Comparison of ENCODE assay signal across 25 mouse cellular contexts in the genomic region with DNA sequence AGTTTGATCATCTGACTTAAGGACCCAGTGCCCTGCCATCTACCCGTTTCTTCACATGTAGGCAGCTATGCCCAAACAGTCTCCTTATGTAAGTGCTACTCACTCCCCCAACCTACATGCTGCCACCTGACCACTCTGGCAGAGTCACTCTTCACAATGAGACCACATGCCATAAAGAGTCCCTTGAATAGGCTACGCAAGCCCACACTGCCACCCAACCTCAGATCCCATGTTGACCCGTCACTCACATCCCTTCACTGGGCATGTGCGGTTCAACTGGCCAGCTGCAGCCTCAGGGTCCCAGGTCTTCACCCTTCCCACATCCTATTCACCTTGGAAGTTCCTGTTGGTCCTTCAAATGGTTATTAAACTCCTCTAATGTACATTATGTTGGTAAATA.
DNase-seq lines count a peak whose midpoint lies in the region; ATAC-seq and TF ChIP-seq lines count a peak whose summit lies in the region.
"Had no signal": no experiment of that assay in that cellular context is flagged by ENCODE, and none has a peak within 500 bp of the region (broad histone marks: within the 10 kb centered on the region; RNA-seq: fewer than 3 reads in every experiment).

No protein-coding gene starts in this region.

- ATAC-seq in forebrain, embryonic 13.5 days: no peak
- ATAC-seq in liver, embryonic 11.5 days (replicated peaks; ENCODE audit: low FRiP score): no peak
- ATAC-seq: activated CD4-positive, CD25-positive, alpha-beta regulatory T cell, adult 4 months; CD4-positive, CD25-positive, alpha-beta regulatory T cell, adult 4 months; forebrain, postnatal 0 days; Patski had no signal

- TF ChIP-seq CTCF in liver, adult 2 months (IDR thresholded peaks at IDR 0.05; ENCODE audit: low read depth, low read length): no peak
- TF ChIP-seq CTCF in spleen, adult 2 months (IDR thresholded peaks at IDR 0.05; ENCODE audit: extremely low read depth, insufficient read depth, insufficient read length, insufficient replicate concordance): no peak

- H3K4me2 ChIP-seq in forebrain, embryonic 13.5 days: no peak overlapping the region
- H3K4me2 ChIP-seq in liver, embryonic 11.5 days: no peak overlapping the region
- H3K4me2 ChIP-seq: embryonic facial prominence, embryonic 12.5 days; forebrain, embryonic 12.5 days; forebrain, embryonic 15.5 days had no signal

- H3K9ac ChIP-seq in forebrain, embryonic 13.5 days: no peak overlapping the region
- H3K9ac ChIP-seq in liver, adult 2 months (ENCODE audit: low read depth, low read length): peak overlapping the region; percentile 9; the same call in 1 of the 2 replicates
- no peak overlapping the region for H3K9ac ChIP-seq in liver, embryonic 11.5 days (ENCODE audit: low read depth, low read length)
- H3K9ac ChIP-seq: embryonic facial prominence, embryonic 12.5 days; forebrain, embryonic 12.5 days; forebrain, embryonic 15.5 days; forebrain, postnatal 0 days had no signal

- H3K9me3 ChIP-seq in forebrain, embryonic 10.5 days: no peaks in the 10 kb centered on the region
- H3K9me3 ChIP-seq in forebrain, embryonic 13.5 days (replicated peaks): no peaks in the 10 kb centered on the region
- H3K9me3 ChIP-seq in liver, embryonic 11.5 days (ENCODE audit: control insufficient read depth, low read length): no peaks in the 10 kb centered on the region
- H3K9me3 ChIP-seq: embryonic facial prominence, embryonic 10.5 days; embryonic facial prominence, embryonic 12.5 days; forebrain, embryonic 12.5 days; forebrain, embryonic 15.5 days; G1E had no signal

- no peak overlapping the region for H3K4me3 ChIP-seq in forebrain, embryonic 10.5 days
- no peak overlapping the region for H3K4me3 ChIP-seq in forebrain, embryonic 13.5 days
- no peak overlapping the region for H3K4me3 ChIP-seq in liver, adult 2 months (ENCODE audit: insufficient read depth, low read depth, low read length)
- H3K4me3 ChIP-seq in liver, embryonic 11.5 days (ENCODE audit: low read depth, low read length): no peak overlapping the region
- no peak overlapping the region for H3K4me3 ChIP-seq in spleen, adult 2 months (ENCODE audit: extremely low read depth, insufficient read depth, insufficient read length)
- H3K4me3 ChIP-seq: embryonic facial prominence, embryonic 10.5 days; embryonic facial prominence, embryonic 12.5 days; forebrain, embryonic 12.5 days; forebrain, embryonic 15.5 days had no signal

- H3K79me2 ChIP-seq in liver, adult 2 months (ENCODE audit: control insufficient read depth, insufficient read depth, low read length): no peaks in the 10 kb centered on the region

- 0 out of 2 replicates have a peak overlapping the region, but pooled peaks have one; percentile 51 for H3K27ac ChIP-seq in forebrain, embryonic 10.5 days
- H3K27ac ChIP-seq in forebrain, embryonic 13.5 days: no peak overlapping the region
- H3K27ac ChIP-seq in liver, adult 2 months (replicated peaks; ENCODE audit: insufficient read depth, low read depth, low read length): peak overlapping the region; percentile 53
- no peak overlapping the region for H3K27ac ChIP-seq in liver, embryonic 11.5 days (ENCODE audit: low read depth, low read length)
- peak overlapping the region; percentile 73 for H3K27ac ChIP-seq in spleen, adult 2 months (ENCODE audit: insufficient read depth, low read length)
- H3K27ac ChIP-seq: embryonic facial prominence, embryonic 12.5 days; forebrain, embryonic 12.5 days; forebrain, embryonic 15.5 days had no signal

- DNase-seq in forebrain, embryonic 10.5 days (ENCODE audit: extremely low spot score, low spot score): no peak
- no peak for DNase-seq in liver, adult 2 months (ENCODE audit: extremely low read depth, low read depth, low spot score)
- DNase-seq in liver, embryonic 11.5 days (ENCODE audit: low spot score): no peak
- no peak for DNase-seq in spleen, adult 2 months (ENCODE audit: low read depth in 1 of 2, low spot score in 2 of 2)
- DNase-seq in spleen, postnatal 4 days (ENCODE audit: low spot score in 2 of 2): no peak
- DNase-seq: adrenal gland, adult 8-10 months; adrenal gland, postnatal 14 days; adrenal gland, postnatal 36 days; B cell, adult 2 months; cerebellum, adult 11-12 months; cerebellum, adult 2 months; cerebellum, adult 9-10 months; cerebellum, postnatal 10 days; cerebellum, postnatal 25 days; forebrain, postnatal 0 days had no signal

- H3K36me3 ChIP-seq in forebrain, embryonic 10.5 days (replicated peaks): no peaks in the 10 kb centered on the region
- no peaks in the 10 kb centered on the region for H3K36me3 ChIP-seq in forebrain, embryonic 13.5 days (ENCODE audit: poor library complexity, severe bottlenecking)
- H3K36me3 ChIP-seq in liver, adult 2 months (ENCODE audit: control insufficient read depth, insufficient read depth, low read length): peaks cover 14% of the 10 kb centered on the region
- H3K36me3 ChIP-seq in liver, embryonic 11.5 days (ENCODE audit: control insufficient read depth, insufficient read depth, low read length): no peaks in the 10 kb centered on the region
- no peaks in the 10 kb centered on the region for H3K36me3 ChIP-seq in spleen, adult 2 months (ENCODE audit: control insufficient read depth, insufficient read depth, low read length)
- H3K36me3 ChIP-seq: embryonic facial prominence, embryonic 10.5 days; embryonic facial prominence, embryonic 12.5 days; forebrain, embryonic 12.5 days; forebrain, embryonic 15.5 days; G1E had no signal

- peaks cover 29% of the 10 kb centered on the region for H3K4me1 ChIP-seq in forebrain, embryonic 10.5 days
- peaks cover 28% of the 10 kb centered on the region for H3K4me1 ChIP-seq in forebrain, embryonic 13.5 days
- H3K4me1 ChIP-seq in liver, adult 2 months (ENCODE audit: control insufficient read depth, insufficient read depth, low read length): peaks cover 30% of the 10 kb centered on the region
- H3K4me1 ChIP-seq in liver, embryonic 11.5 days (replicated peaks; ENCODE audit: control insufficient read depth, insufficient read depth, low read length): peaks cover 11% of the 10 kb centered on the region
- H3K4me1 ChIP-seq in spleen, adult 2 months (ENCODE audit: control insufficient read depth, insufficient read depth, insufficient read length): peaks cover 9% of the 10 kb centered on the region

- peaks cover 43% of the 10 kb centered on the region for H3K27me3 ChIP-seq in forebrain, embryonic 10.5 days (ENCODE audit: poor library complexity, severe bottlenecking)
- H3K27me3 ChIP-seq in forebrain, embryonic 13.5 days: 0 out of 2 replicates have a peak, but pooled peaks cover 5% of the 10 kb centered on the region
- H3K27me3 ChIP-seq in liver, adult 2 months (ENCODE audit: control insufficient read depth, insufficient read depth, low read length): no peaks in the 10 kb centered on the region
- H3K27me3 ChIP-seq in liver, embryonic 11.5 days (replicated peaks; ENCODE audit: control insufficient read depth, insufficient read depth, low read length): peaks cover 2% of the 10 kb centered on the region; the same call in 1 of the 2 replicates
- no peaks in the 10 kb centered on the region for H3K27me3 ChIP-seq in spleen, adult 2 months (ENCODE audit: control insufficient read depth, insufficient read depth, low read length)
- H3K27me3 ChIP-seq: CH12.LX; embryonic facial prominence, embryonic 12.5 days; forebrain, embryonic 15.5 days; Patski had no signal

- 94% methylated on average over 4 of the region's 4 CpGs for WGBS in forebrain, embryonic 10.5 days
- WGBS in forebrain, embryonic 13.5 days: 91% methylated on average over 4 of the region's 4 CpGs
- 87% methylated on average over 4 of the region's 4 CpGs for WGBS in liver, adult 2 months
- WGBS in liver, embryonic 11.5 days: 88% methylated on average over 4 of the region's 4 CpGs
- 92% methylated on average over 4 of the region's 4 CpGs for WGBS in spleen, adult 2 months

- no peak for TF ChIP-seq POLR2A in liver, adult 2 months (IDR thresholded peaks at IDR 0.05; ENCODE audit: extremely low read depth, insufficient read depth, low read length)
- no peak for TF ChIP-seq POLR2A in spleen, adult 2 months (IDR thresholded peaks at IDR 0.05; ENCODE audit: low read depth, low read length)

Comparison
In these comparisons a context has a peak if more than half of its experiments do, and no peak if none do; other contexts are left out.
1. H3K27ac ChIP-seq: peak in forebrain, embryonic 10.5 days (single experiment), liver, adult 2 months (single experiment) and spleen, adult 2 months (single experiment); none in forebrain, embryonic 13.5 days (single experiment) and liver, embryonic 11.5 days (single experiment).